Mouse (Mus musculus) stomach, embryonic 16.5 days (tissue): ENCODE measurements around the gene Serpine1. TPM values are rescaled to one million over a fixed set of nuclear protein-coding genes. Genes with fewer than 3 reads are reported as not detected.

Experiments used
- ATAC-seq: fragments of 200-750 bp; cut with Nextera tagmentation; 2 replicates; pipeline ENCODE4 v1.8.0; 2017; ENCODE audit warnings: moderate number of reproducible peaks, moderate TSS enrichment; ENCODE audit not compliant: insufficient read depth, low FRiP score
- H3K27ac ChIP-seq: fragments of 300-500 bp; sonication (generic); 2 replicates; pipeline ENCODE4 v1.5.1; 2014; ENCODE audit warnings: low read length
- H3K27me3 ChIP-seq: fragments of 300-500 bp; sonication (generic); 2 replicates; pipeline ENCODE4 v1.6.1; 2014; ENCODE audit warnings: low read length, control low read depth, mixed read lengths; ENCODE audit not compliant: control insufficient read depth, insufficient read depth
- H3K36me3 ChIP-seq: fragments of 300-500 bp; sonication (generic); 2 replicates; pipeline ENCODE4 v1.6.1; 2014; ENCODE audit warnings: low read length; ENCODE audit not compliant: control insufficient read depth, insufficient read depth
- H3K4me1 ChIP-seq: fragments of 300-500 bp; sonication (generic); 2 replicates; pipeline ENCODE4 v1.6.1; 2014; ENCODE audit warnings: low read length, control low read depth, mixed read lengths; ENCODE audit not compliant: control insufficient read depth, insufficient read depth
- H3K4me2 ChIP-seq: fragments of 300-500 bp; sonication (generic); 2 replicates; pipeline ENCODE4 v1.6.1; 2014; ENCODE audit warnings: low read depth, low read length, mixed read lengths
- H3K4me3 ChIP-seq: fragments of 300-500 bp; sonication (generic); replicated peaks from 2 replicates; pipeline ENCODE4 v1.5.1; 2014; ENCODE audit warnings: mild to moderate bottlenecking, low read length
- H3K9ac ChIP-seq: fragments of 300-500 bp; sonication (generic); 2 replicates; pipeline ENCODE4 v1.6.1; 2014; ENCODE audit warnings: low read length
- H3K9me3 ChIP-seq: fragments of 300-500 bp; sonication (generic); replicated peaks from 2 replicates; pipeline ENCODE4 v1.6.1; 2016; ENCODE audit warnings: low read length, control low read depth; ENCODE audit not compliant: control insufficient read depth
- WGBS: fragments of 180-500 bp; shearing (Covaris S2); extraction: QIAGEN DNeasy Blood & Tissue Kit; methylation state at CpG from one replicate; pipeline ENCODE4 v1.1.7; 2014; 5-methylcytosine and 5-hydroxymethylcytosine counted together
- polyA plus RNA-seq: library from polyadenylated mRNA; unstranded; fragments of >200 nt; fragmentation: Nextera tagmentation; extraction: Ambion mirVana; gene quantifications from 2 replicates; pipeline ENCODE4 v1.2.1, GENCODE M21; 2015

The Serpine1 gene
- polyA plus RNA-seq, 1 experiment from 2014 or later = 0.45 TPM

- no peak for ATAC-seq
- H3K9me3 ChIP-seq = no peaks in the 10 kb centered on the region
- 76% methylated on average over 5 of the region's 5 CpGs for WGBS
- H3K4me2 ChIP-seq = no peak overlapping the region
- H3K4me3 ChIP-seq = no peak overlapping the region
- peaks cover under 1% of the 10 kb centered on the region; the same call in 1 of the 2 replicates for H3K27me3 ChIP-seq
- no peaks in the 10 kb centered on the region for H3K4me1 ChIP-seq
- H3K27ac ChIP-seq = no peak overlapping the region
- no peak overlapping the region for H3K9ac ChIP-seq
- H3K36me3 ChIP-seq = no peaks in the 10 kb centered on the region
Measured at GRCm38 (mm10) chr5:137054873-137055272, 17.2 kb downstream of the Serpine1 start.

DNA sequence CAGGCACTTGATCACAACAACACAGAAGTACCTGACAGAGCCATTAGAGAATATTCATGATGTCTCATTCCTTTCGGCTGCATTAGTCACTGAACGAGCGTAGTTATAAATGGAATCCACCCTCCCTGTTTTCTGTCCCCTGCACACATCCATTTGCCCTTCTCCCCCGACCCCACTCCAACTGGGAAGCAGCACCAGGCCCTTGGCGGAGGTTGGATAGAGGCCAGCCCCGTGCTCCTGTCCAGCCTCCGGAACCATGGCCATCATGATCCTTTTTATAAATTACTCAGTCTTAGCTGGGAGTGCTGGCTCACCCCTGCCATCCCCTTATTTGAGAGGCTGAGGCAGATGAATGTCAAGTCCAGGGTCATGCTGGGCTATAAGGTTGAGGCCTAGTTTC, 17.8 kb downstream of the Serpine1 start:
- Histone ChIP-seq H3K36me3 (no peaks in the 10 kb centered on the region), H3K4me3 (no peak overlapping the region), H3K27ac (no peak overlapping the region), H3K4me1 (no peaks in the 10 kb centered on the region), H3K4me2 (no peak overlapping the region), H3K27me3 (peaks cover 3% of the 10 kb centered on the region; the same call in 1 of the 2 replicates), H3K9ac (no peak overlapping the region), H3K9me3 (no peaks in the 10 kb centered on the region)
- whole genome bisulfite sequencing = 79% methylated on average over 7 of the region's 7 CpGs
- no peak for ATAC-seq

GRCm38 (mm10) chr5:137051914-137052505, 20.1 kb downstream of the Serpine1 start:
- H3K9me3 ChIP-seq = no peaks in the 10 kb centered on the region
- 70% methylated on average over 5 of the region's 5 CpGs for WGBS
- ATAC-seq = no peak; the same call in 1 of the 2 replicates

DNA sequence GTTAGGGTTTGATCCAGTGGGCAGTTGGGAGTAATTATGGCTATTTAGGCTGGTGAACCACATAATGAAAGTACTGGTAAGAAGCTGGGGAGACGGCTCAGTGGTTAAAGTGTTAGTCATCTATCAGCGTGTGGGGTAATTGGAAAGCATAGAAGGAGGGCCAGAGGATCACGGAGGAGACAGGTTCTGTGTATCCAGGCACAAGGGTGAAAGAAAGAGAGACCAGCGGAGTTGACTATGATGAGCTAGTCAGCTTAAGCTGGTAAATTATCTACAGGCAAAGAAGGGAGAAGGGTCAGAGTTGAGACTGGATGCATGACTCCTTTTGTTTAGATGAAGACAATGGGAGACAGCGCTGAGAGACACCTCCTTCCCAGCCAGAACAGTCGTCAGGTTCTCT, 20.9 kb downstream of the Serpine1 start:
- Histone ChIP-seq H3K36me3 (no peaks in the 10 kb centered on the region), H3K4me3 (no peak overlapping the region), H3K27ac (no peak overlapping the region), H3K9me3 (no peaks in the 10 kb centered on the region), H3K9ac (no peak overlapping the region), H3K27me3 (peaks cover 3% of the 10 kb centered on the region; the same call in 1 of the 2 replicates), H3K4me1 (0 out of 2 replicates have a peak, but pooled peaks cover 3% of the 10 kb centered on the region), H3K4me2 (no peak overlapping the region)
- ATAC-seq = no peak
- 50% methylated on average over 6 of the region's 6 CpGs for WGBS

More at GRCm38 (mm10) chr5:137051914-137052505, 20.1 kb downstream of the Serpine1 start:
- Histone ChIP-seq H3K27ac (no peak overlapping the region), H3K4me3 (no peak overlapping the region), H3K4me2 (no peak overlapping the region), H3K27me3 (peaks cover 3% of the 10 kb centered on the region; the same call in 1 of the 2 replicates), H3K36me3 (no peaks in the 10 kb centered on the region), H3K4me1 (no peaks in the 10 kb centered on the region), H3K9ac (no peak overlapping the region)

DNA sequence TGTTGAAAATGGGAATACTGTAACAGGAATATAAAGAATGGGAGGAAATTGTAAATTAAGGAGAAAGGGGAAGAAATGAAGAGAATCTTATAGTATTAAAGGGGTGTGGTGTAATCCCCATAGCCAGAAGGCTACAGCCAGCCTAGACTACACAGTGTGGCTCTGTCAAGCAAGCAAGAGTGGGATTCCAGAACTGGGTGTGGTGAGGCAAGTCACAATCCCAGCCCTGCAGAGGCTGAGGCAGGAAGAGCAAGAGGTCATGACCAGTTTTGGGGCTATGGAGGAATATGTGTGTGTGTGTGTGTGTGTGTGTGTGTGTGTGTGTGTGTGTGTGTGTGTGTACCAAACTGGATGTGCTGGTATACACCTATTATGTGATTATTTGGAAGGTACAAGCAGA, 25.1 kb downstream of the Serpine1 start:
- no peak for ATAC-seq
- H3K36me3 ChIP-seq = peaks cover 7% of the 10 kb centered on the region
- H3K9ac ChIP-seq = no peak overlapping the region
- H3K4me2 ChIP-seq = no peak overlapping the region
- H3K27ac ChIP-seq = no peak overlapping the region
- no peaks in the 10 kb centered on the region for H3K9me3 ChIP-seq
- H3K4me3 ChIP-seq = no peak overlapping the region
- H3K4me1 ChIP-seq = peaks cover 9% of the 10 kb centered on the region; the same call in 1 of the 2 replicates
- peaks cover 3% of the 10 kb centered on the region; the same call in 1 of the 2 replicates for H3K27me3 ChIP-seq

DNA sequence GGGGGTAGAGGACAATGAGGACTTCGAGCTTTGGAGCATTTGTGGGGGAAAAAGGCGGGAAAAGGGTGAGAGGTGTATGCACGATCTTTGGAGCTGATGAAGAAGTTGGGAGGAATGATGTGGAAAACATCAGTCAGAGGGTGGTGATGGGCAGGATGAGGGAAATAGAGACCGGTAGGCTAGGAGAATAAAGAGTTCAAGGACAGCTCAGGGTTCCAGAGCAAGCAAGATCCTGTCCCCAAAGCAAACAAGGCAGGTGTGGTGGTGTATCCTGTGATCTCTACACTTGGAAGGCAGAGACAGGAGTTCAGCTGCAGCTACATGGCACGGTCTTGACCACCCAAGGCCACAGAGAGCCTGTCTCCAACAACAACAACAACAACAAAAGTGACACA, 25.7 kb downstream of the Serpine1 start:
- peaks cover 9% of the 10 kb centered on the region; the same call in 1 of the 2 replicates for H3K4me1 ChIP-seq
- H3K4me2 ChIP-seq = peak overlapping the region; percentile 78
- H3K27me3 ChIP-seq = peaks cover 3% of the 10 kb centered on the region; the same call in 1 of the 2 replicates
- H3K4me3 ChIP-seq = peak overlapping the region; percentile 86
- WGBS = 19% methylated on average over 5 of the region's 5 CpGs
- ATAC-seq = no peak
- H3K9me3 ChIP-seq = no peaks in the 10 kb centered on the region
- H3K9ac ChIP-seq = no peak overlapping the region
- H3K27ac ChIP-seq = no peak overlapping the region
- peaks cover 11% of the 10 kb centered on the region for H3K36me3 ChIP-seq

- peak within 1 kb of the TSS; percentile 91 for H3K9ac ChIP-seq
- H3K4me3 ChIP-seq = peak within 1 kb of the TSS; percentile 86
- peaks cover 9% of the 10 kb centered on the region; the same call in 1 of the 2 replicates for H3K4me1 ChIP-seq
- H3K27ac ChIP-seq = peak within 1 kb of the TSS; percentile 72
- H3K9me3 ChIP-seq = no peaks in the 10 kb centered on the region
- peak within 1 kb of the TSS; percentile 78 for H3K4me2 ChIP-seq
- peaks cover 3% of the 10 kb centered on the region; the same call in 1 of the 2 replicates for H3K27me3 ChIP-seq
- peaks cover 12% of the 10 kb centered on the region for H3K36me3 ChIP-seq
- under 1% methylated on average over 48 of the region's 48 CpGs for WGBS
- peak; percentile 95 for ATAC-seq
Measured at GRCm38 (mm10) chr5:137045402-137046323, 26.4 kb downstream of the Serpine1 start, which contains the start of gene Ap1s1. TSS of gene Ap1s1 (minus strand) at chr5:137046135.

- WGBS = 96% methylated on average over 7 of the region's 7 CpGs
Measured at GRCm38 (mm10) chr5:137043997-137044396, 28.1 kb downstream of the Serpine1 start.

DNA sequence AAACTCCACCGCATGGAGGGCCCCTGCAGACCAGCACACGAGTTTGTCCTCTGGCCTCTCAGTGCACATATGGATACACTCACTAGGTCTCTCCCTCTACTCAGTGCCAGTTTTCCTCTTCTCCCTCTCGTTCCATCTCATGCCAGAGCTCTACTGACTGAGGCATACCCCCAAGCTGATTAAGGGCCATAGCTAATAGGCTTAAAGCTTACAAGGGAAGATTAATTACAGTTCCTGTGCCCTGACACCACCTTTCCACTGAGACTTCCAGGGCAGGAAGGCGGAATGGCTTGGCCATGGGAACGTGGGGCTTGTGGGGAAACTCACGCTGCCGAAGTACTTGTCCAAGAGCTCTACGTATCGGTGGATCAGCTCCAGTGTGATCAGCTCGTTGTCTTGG, 30.6 kb downstream of the Serpine1 start:
- H3K36me3 ChIP-seq = peaks cover 16% of the 10 kb centered on the region
- WGBS = 89% methylated on average over 10 of the region's 10 CpGs
- no peak overlapping the region for H3K9ac ChIP-seq
- no peak for ATAC-seq
- H3K27ac ChIP-seq = no peak overlapping the region
- peaks cover 9% of the 10 kb centered on the region; the same call in 1 of the 2 replicates for H3K4me1 ChIP-seq
- no peaks in the 10 kb centered on the region for H3K27me3 ChIP-seq
- no peaks in the 10 kb centered on the region for H3K9me3 ChIP-seq
- no peak overlapping the region for H3K4me3 ChIP-seq
- no peak overlapping the region for H3K4me2 ChIP-seq

More at GRCm38 (mm10) chr5:137043997-137044396, 28.1 kb downstream of the Serpine1 start:
- Histone ChIP-seq H3K4me1 (peaks cover 9% of the 10 kb centered on the region; the same call in 1 of the 2 replicates), H3K36me3 (peaks cover 12% of the 10 kb centered on the region), H3K27me3 (no peaks in the 10 kb centered on the region), H3K27ac (no peak overlapping the region), H3K9ac (no peak overlapping the region), H3K9me3 (no peaks in the 10 kb centered on the region), H3K4me2 (no peak overlapping the region), H3K4me3 (no peak overlapping the region)
- no peak for ATAC-seq
